Mouse (Mus musculus) heart, adult 2 months (tissue): ENCODE results near the gene Tesc. TPM values are rescaled to one million over a fixed set of nuclear protein-coding genes. Genes with fewer than 3 reads are reported as not detected.

ENCODE experiments used
- DNase-seq, 2 experiments: peaks; one replicate each; pipeline ENCODE4 v3.0.0; 2021
- H3K27ac ChIP-seq: fragments of 200-600 bp; 2 replicates; pipeline ENCODE4 v1.8.1; 2022
- H3K27me3 ChIP-seq: fragments of 200-500 bp; 2 replicates; pipeline ENCODE4 v1.6.1; 2012; ENCODE audit warnings: mild to moderate bottlenecking, low read length, inconsistent platforms, mixed read lengths; ENCODE audit not compliant: control insufficient read depth, insufficient read depth
- H3K36me3 ChIP-seq: fragments of 200-500 bp; 2 replicates; pipeline ENCODE4 v1.6.1; 2012; ENCODE audit warnings: low read length, inconsistent platforms; ENCODE audit not compliant: control insufficient read depth, insufficient read depth
- H3K4me1 ChIP-seq: fragments of 200-500 bp; 2 replicates; pipeline ENCODE4 v1.6.1; 2011; ENCODE audit warnings: low read length; ENCODE audit not compliant: control insufficient read depth, insufficient read depth
- H3K4me3 ChIP-seq: fragments of 200-600 bp; 2 replicates; pipeline ENCODE4 v1.8.1; 2022
- H3K79me2 ChIP-seq: fragments of 200-500 bp; replicated peaks from 2 replicates; pipeline ENCODE4 v1.6.1; 2012; ENCODE audit warnings: mild to moderate bottlenecking, inconsistent platforms, low read length, moderate library complexity, mixed read lengths; ENCODE audit not compliant: control insufficient read depth, insufficient read depth
- H3K9ac ChIP-seq: fragments of 200-500 bp; 2 replicates; pipeline ENCODE4 v1.6.1; 2012; ENCODE audit warnings: low read depth, mild to moderate bottlenecking, control low read depth, inconsistent platforms, low read length, mixed read lengths
- CTCF ChIP-seq: fragments of 200-600 bp; IDR thresholded peaks from 2 replicates; pipeline ENCODE4 v1.8.1; 2022; ENCODE audit warnings: antibody characterized with exemption, mild to moderate bottlenecking, moderate library complexity
- EP300 ChIP-seq: fragments of 200-500 bp; IDR thresholded peaks from 2 replicates; pipeline ENCODE4 v1.6.1; 2011; ENCODE audit warnings: low read depth, low read length, control low read depth; ENCODE audit not compliant: insufficient read depth
- POLR2A ChIP-seq: fragments of 200-500 bp; IDR thresholded peaks from 2 replicates; pipeline ENCODE4 v1.6.1; 2011; ENCODE audit warnings: mild to moderate bottlenecking, low read depth, low read length, control low read depth; ENCODE audit not compliant: insufficient read depth
- WGBS: fragments of 180-500 bp; shearing (Covaris S2); methylation state at CpG from one replicate; pipeline ENCODE4 v1.1.7; 2018; 5-methylcytosine and 5-hydroxymethylcytosine counted together
- intact Hi-C: fragments of 180-260 bp; cut with DNase I; formaldehyde crosslinking; loops from one replicate; pipeline ENCODE4 v1.15.1; 2025
- polyA plus RNA-seq: library from polyadenylated mRNA; depleted of rRNA; stranded (reverse); fragments of >200 nt; gene quantifications from 2 replicates; pipeline ENCODE4 v1.2.3, GENCODE M21; 2012
- total RNA-seq, 2 experiments: library from RNA; stranded (reverse); gene quantifications; 2 replicates each; pipeline ENCODE4 v1.2.3; 2021

Tesc gene
- total and polyA plus RNA-seq, 3 experiments = 125 to 231 (median 200) TPM

DNA sequence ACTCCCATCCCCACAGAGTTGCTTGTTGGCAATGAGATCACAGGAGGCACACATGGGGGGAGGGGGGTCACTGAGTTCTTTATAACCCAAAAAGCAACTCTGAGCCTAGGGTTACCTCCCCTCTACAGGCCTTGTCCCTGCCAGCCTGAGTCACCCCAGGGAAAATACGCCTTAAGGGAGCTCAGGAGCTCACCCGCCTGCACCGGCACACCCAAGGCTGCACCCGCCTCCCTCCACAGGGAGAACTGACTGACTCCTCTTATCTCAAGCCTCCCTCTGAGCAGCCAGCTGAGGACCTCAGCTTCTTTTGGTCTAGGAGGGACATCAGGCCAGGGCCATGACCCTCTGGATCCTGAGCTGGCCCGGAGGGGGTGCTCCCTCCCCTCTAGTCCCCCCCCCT lies 3.5 kb downstream of the Tesc start:
- 29% methylated on average over 5 of the region's 5 CpGs for WGBS
- no peak overlapping the region for H3K4me3 ChIP-seq
- TF ChIP-seq CTCF = no peak
- TF ChIP-seq EP300 = no peak
- TF ChIP-seq POLR2A = no peak
- H3K79me2 ChIP-seq = no peaks in the 10 kb centered on the region
- H3K36me3 ChIP-seq = no peaks in the 10 kb centered on the region
- no peak overlapping the region for H3K27ac ChIP-seq
- H3K9ac ChIP-seq = no peak overlapping the region
- no peak for DNase-seq
- H3K27me3 ChIP-seq = peaks cover 12% of the 10 kb centered on the region
- peaks cover 4% of the 10 kb centered on the region for H3K4me1 ChIP-seq
- intact Hi-C loops = no loop called here

- no peak overlapping the region for H3K4me3 ChIP-seq
- no peak for DNase-seq
- H3K27ac ChIP-seq = no peak overlapping the region
- intact Hi-C loops = no loop called here
- H3K4me1 ChIP-seq = peaks cover 4% of the 10 kb centered on the region
- no peaks in the 10 kb centered on the region for H3K36me3 ChIP-seq
- WGBS = 51% methylated on average over 4 of the region's 4 CpGs
- TF ChIP-seq CTCF = no peak
- TF ChIP-seq POLR2A = no peak
- no peak overlapping the region for H3K9ac ChIP-seq
- H3K27me3 ChIP-seq = peaks cover 12% of the 10 kb centered on the region
- H3K79me2 ChIP-seq = no peaks in the 10 kb centered on the region
Observed at GRCm38 (mm10) chr5:118031508-118031907, 4.0 kb downstream of the Tesc start.

- H3K4me3 ChIP-seq = no peak overlapping the region
- no peak overlapping the region for H3K27ac ChIP-seq
- no peaks in the 10 kb centered on the region for H3K36me3 ChIP-seq
- peaks cover 5% of the 10 kb centered on the region for H3K27me3 ChIP-seq
- no peak for DNase-seq
- whole genome bisulfite sequencing = 9% methylated on average over 4 of the region's 4 CpGs
- TF ChIP-seq EP300 (no peak), CTCF (no peak), POLR2A (no peak)
- H3K79me2 ChIP-seq = no peaks in the 10 kb centered on the region
- H3K4me1 ChIP-seq = peaks cover 4% of the 10 kb centered on the region
- no peak overlapping the region for H3K9ac ChIP-seq
- intact Hi-C loops = no loop called here
Observed at GRCm38 (mm10) chr5:118033328-118033727, 5.8 kb downstream of the Tesc start.

- TF ChIP-seq EP300 (no peak), CTCF (no peak)
- no peak overlapping the region for H3K27ac ChIP-seq
- 49% methylated on average over 6 of the region's 6 CpGs for WGBS
Observed at GRCm38 (mm10) chr5:118033740-118034139, 6.2 kb downstream of the Tesc start.

DNA sequence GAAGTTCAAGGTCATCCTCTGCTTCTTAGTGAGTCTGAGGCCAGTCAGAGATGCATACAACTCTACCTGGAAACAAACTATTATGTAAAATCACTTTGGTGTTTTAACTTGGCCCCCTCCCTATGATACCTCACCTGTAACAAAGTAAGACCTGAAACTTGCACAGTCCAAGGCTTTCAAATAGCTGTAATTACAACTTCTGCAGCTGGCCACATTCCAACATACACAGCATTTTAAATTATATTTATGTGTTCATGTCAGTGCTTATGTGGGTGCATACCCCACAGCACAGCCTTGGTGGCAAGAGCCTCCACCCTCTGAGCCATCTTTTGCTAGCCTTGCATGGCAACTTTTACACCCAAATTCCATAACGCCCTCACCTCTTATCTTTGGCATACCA lies 7.1 kb downstream of the Tesc start:
- Histone ChIP-seq H3K4me3 (no peak overlapping the region), H3K27me3 (no peaks in the 10 kb centered on the region), H3K79me2 (no peaks in the 10 kb centered on the region; the same call in 1 of the 2 replicates), H3K9ac (no peak overlapping the region), H3K36me3 (no peaks in the 10 kb centered on the region), H3K27ac (no peak overlapping the region), H3K4me1 (no peaks in the 10 kb centered on the region)
- TF ChIP-seq EP300 = no peak
- intact Hi-C loops = no loop called here
- no peak for DNase-seq
- WGBS = 79% methylated on average over 1 of the region's 1 CpGs

More at GRCm38 (mm10) chr5:118033740-118034139, 6.2 kb downstream of the Tesc start:
- DNase-seq = no peak
- no peaks in the 10 kb centered on the region for H3K79me2 ChIP-seq
- intact Hi-C loops = no loop called here
- H3K4me1 ChIP-seq = peaks cover 4% of the 10 kb centered on the region
- H3K36me3 ChIP-seq = no peaks in the 10 kb centered on the region
- H3K27me3 ChIP-seq = peaks cover 2% of the 10 kb centered on the region
- H3K9ac ChIP-seq = no peak overlapping the region
- no peak overlapping the region for H3K4me3 ChIP-seq

- DNase-seq = no peak
- TF ChIP-seq EP300 (no peak), POLR2A (no peak), CTCF (no peak)
- no peaks in the 10 kb centered on the region; the same call in 1 of the 2 replicates for H3K79me2 ChIP-seq
- no peaks in the 10 kb centered on the region for H3K36me3 ChIP-seq
- 34% methylated on average over 3 of the region's 3 CpGs for WGBS
- no peak overlapping the region for H3K27ac ChIP-seq
- intact Hi-C loops = no loop called here
- no peaks in the 10 kb centered on the region for H3K4me1 ChIP-seq
- no peak overlapping the region for H3K9ac ChIP-seq
- no peak overlapping the region for H3K4me3 ChIP-seq
- no peaks in the 10 kb centered on the region for H3K27me3 ChIP-seq
Observed at GRCm38 (mm10) chr5:118035786-118036185, 8.2 kb downstream of the Tesc start.
